Mouse (Mus musculus): Measurements from ENCODE around the gene Kif1a.

DNA sequence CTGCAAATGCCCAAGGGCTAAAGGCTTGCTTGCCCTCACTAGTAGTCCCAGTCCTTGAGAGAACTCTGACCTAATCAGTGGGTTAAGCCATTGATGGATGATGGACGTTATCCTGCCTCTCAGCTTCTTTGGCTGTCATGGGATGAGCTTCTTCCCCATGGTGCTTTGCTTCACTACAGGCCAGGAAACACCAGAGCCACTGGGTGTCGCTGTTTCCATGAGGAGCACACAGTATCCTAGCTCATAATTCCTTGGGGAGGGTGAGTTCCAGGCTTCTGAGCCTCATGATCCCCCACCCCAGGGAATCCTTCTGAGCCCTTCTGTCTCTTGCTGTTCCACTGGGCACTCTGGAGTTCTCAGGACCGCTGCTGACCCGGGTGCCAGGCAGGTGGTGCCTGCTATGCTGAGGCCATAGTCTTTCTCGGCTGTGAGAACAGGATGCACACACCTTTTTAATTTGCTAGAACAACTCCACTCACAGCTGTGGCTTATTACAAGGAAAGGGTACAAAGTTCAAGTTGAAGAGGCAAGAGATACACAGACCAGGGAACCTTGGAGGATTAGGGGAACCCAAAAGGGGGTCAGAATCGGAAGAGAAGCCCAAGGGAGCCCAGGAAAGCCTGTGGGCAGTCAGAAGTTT, 27.1 kb upstream of the Kif1a start:
- TF ChIP-seq GATA1 (IDR thresholded peaks at IDR 0.05; ENCODE audit: borderline replicate concordance, low read length) = no peak
- TF ChIP-seq FLI1 (IDR thresholded peaks at IDR 0.05; ENCODE audit: low read length) = no peak

Measured in megakaryocyte, embryonic 14.5 days (primary cell).